Mouse (Mus musculus) right cerebral cortex, postnatal 36 days (tissue): ENCODE results near the gene Dsel.

Source experiments
- DNase-seq, 2 experiments: peaks; one replicate each; pipeline ENCODE4 v3.0.0; 2022; ENCODE audit warnings: low spot score in 2 of 2, mixed read lengths in 1 of 2

The Dsel gene

GRCm38 (mm10) chr1:111864779-111865165 is at the start of gene Dsel:
TSS of gene Dsel (minus strand) at chr1:111864918.
- peak; percentile 84 for DNase-seq

DNA sequence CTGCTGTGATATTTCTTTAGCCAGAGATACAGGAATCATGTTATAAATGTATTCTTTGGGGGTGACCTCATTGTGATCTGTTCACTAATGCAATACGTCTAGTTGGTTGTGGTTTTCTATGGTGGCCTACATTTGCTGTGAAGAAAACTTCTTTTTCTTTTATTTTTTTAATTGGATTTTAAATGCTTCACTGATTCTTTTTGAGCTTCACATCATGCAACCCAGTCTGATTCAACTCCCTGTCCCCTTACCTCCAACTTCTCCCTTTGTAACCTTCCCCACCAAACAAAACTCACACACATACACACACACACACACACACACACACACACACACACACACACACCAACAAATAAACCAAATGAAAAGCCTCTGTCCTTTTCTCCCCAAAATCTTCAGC is 46.7 kb upstream of the Dsel start:
- DNase-seq = no peak

DNA sequence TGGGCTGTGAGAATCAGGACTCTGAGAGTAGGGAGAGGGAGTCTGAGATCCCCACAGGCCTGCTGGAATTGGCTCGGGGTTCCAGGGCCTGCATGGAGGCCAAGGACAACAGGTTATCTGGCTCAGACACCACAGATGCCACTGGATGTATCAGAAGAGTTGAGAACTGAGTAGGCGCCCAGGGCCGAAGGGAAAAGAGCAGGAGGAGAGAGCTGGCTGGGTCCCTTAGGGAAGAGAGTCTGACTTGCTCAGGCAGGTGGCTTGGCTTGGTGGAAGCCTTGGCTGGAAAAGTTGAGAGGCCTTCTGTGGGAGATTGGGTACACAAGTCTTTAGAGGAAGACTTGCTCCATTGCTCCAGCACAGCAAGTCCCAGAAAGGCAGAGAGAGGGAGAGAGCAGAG is 18.6 kb upstream of the Dsel start:
- no peak for DNase-seq

DNA sequence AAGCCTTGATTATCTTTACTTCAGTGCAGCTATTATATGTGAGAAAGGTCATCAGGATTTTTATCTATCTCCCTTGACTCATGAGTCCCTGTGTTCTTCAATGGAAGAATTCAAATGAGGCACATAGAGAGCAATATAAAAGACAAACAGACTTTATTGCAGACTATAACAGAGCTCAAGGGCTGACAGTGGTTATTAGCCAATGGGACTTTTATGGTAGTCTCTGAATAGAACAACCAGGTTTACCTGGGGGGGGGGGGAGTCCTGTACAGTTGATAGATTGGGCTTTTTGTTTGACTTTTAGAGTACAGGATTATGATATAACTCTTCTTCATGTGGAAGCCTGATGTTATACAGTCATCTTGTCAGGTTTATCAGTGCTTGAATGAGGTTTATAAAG is 11.1 kb upstream of the Dsel start:
- DNase-seq = no peak

- no peak for DNase-seq
These were observed 8.5 kb upstream of the Dsel start for GRCm38 (mm10) chr1:111873196-111873595.

GRCm38 (mm10) chr1:111865467-111865866 is 749 bp upstream of the Dsel start:
- DNase-seq = no peak

DNA sequence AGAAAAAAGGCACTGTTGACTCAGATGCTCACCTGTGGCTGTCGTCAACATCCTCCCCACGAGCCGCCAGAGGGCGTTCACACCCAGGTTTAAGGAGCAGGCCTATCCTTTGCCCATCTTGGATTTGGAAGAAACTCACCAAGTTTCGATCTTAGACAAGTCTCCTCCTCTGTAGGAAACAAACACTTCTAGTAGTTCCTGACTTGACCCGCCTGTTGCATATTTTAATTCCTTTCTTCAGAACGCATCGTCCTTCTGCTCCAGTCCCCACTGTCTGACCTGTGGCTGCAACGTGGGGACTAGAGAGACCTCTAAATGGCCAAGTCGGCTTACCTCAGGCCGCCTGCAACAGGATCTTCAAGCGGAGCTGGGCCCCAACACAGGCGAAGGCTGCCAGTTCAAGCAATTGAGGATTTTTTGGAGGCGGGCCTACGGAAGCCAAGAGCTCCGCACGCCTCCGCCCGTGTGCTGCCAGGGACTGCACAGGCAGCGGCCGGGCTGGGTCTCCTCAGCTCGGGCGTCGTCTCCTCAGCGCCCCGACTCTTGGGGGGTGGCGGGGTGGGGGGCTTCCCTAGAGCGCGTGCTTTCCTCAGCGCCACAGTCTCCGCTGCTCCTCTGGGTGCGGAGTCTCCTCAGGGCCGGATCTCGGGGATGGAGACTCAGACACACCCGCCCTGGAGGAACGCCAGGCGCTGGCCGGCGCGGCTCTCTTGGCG is 497 bp downstream of the Dsel start:
- DNase-seq = peak; percentile 73 to 76

- no peak for DNase-seq
These were observed 6.9 kb downstream of the Dsel start for GRCm38 (mm10) chr1:111857852-111858251.

DNA sequence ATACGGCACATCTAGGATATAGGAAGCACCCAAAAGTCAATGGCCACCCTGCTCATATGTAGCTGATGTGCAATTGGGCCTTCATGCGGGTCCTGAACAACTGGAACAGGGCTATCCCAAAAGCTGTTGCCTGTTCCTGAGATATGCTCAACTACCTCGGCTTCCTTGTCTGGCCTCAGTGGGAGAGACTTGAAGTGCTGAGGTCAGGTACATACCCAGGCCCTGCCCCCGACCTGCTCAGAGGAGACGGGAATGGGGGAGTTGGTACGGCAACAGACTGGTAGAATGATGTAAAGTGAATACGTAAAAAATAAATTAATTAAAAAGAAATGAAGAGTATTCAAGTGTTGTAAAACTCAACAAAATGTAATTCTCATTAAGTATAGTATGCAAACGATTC is 12.3 kb downstream of the Dsel start:
- DNase-seq = no peak

DNA sequence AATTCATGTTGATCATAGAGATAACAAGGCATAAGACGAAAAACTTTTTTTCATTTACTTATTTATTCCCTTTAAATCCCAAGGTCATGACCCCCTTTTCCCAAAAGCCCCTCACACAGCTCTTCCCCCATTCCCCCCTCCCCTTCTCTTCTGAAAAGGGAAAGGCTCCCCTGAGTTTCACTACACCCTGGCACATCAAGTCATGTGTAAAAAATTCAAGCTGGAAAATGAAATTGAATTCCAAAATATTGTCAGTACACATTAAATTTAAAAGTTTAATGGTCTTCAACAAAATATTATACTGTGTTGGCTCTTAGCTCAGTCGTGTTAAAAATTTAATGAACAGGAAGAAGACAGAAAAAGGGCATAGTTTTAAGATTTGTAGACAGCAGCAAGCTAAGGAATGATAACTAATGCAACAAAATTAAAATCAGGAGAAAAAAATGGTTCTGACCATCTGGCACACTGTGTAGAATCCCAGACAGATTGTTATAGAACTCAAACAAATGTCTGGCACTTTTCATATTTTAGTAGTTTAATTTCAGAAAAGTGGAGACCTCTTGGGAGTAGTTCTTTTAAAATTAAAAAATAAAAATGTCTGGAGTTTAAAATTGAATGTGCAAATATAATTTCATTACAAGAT is 31.0 kb downstream of the Dsel start:
- DNase-seq = no peak
